Mouse (Mus musculus) lung, postnatal 36 days (tissue): ENCODE measurements around the gene Fgfr2.

Experiments
- DNase-seq: peaks from one replicate; pipeline ENCODE4 v3.0.0; 2022; ENCODE audit warnings: mixed read lengths

Fgfr2 gene

DNA sequence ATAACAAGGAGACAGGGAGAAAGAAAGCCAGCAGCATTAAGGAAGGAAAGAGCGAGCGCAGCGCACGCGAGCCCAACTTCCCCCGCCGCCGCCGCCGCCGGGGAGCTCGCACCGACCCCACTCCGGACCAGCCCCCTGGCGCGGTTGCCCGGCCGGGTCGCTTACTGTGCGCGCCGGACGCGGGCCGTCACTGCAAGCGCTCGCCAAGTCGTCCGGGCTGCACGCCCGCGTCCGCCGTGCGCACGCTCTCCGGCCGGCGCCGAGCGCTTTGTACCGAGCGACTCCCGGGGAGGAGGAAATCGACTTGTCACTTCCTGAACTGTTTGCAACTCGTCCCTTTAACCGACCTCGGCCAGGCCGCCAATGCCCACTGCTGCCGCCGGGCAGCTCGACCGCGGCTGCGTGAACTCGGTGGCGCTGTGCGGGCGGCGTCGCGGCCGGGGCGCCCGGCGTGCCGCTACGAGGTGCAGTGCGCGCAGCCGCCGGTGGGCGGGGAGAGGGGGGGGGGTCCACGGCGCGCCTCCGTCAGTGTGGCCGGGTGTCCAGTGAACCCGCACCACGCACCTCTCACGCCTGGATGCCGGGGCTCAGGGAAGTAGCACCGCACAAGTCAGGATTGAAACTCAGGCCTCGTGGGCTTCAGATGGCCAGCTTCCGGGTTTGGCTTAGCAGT, 309.6 kb downstream of the Fgfr2 start, which contains the start of gene Fam53b:
Fam53b (minus strand) TSS at position 471 of the 673 bp plus-strand sequence.
- peak; percentile 77 for DNase-seq

DNA sequence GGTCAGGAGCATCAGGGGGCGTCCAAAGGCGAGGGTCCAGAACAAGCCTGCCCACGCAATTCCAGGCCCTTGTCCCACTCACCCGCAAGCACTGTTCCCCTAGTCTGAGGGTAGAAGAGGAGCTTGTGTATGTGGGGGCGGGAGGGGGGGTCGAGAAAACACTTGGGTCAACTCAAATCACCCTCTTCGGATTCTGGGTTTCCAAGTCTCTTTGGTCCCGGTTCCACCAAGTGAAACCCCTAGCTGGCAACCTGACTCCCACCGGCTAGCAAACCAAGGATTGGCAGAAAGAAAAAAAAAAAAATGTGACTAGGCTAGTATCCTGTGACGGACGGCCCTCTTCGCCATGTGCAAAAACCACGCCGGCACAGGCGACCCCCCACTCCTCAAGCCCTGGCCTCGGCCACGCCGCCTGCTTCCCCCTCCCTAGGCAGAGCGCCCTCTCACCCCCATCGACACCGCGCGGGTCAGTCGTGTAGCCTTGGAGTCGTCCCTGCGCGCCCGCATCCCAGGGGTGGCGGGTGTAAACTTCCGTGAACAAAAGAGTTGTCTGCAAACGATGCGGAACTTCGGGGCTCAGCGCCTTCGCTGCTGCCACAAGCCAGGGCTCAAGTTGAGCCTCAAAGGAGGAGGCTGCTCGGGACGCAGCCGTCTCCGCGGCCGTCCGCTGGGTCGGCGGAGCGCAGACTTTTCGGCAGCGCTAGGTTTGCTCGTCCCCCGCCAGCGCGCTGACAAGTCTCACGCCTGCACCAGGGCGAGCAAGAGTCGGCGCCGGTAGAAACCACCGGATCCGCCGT, 310.3 kb downstream of the Fgfr2 start:
- DNase-seq, result peak; percentile 66

DNA sequence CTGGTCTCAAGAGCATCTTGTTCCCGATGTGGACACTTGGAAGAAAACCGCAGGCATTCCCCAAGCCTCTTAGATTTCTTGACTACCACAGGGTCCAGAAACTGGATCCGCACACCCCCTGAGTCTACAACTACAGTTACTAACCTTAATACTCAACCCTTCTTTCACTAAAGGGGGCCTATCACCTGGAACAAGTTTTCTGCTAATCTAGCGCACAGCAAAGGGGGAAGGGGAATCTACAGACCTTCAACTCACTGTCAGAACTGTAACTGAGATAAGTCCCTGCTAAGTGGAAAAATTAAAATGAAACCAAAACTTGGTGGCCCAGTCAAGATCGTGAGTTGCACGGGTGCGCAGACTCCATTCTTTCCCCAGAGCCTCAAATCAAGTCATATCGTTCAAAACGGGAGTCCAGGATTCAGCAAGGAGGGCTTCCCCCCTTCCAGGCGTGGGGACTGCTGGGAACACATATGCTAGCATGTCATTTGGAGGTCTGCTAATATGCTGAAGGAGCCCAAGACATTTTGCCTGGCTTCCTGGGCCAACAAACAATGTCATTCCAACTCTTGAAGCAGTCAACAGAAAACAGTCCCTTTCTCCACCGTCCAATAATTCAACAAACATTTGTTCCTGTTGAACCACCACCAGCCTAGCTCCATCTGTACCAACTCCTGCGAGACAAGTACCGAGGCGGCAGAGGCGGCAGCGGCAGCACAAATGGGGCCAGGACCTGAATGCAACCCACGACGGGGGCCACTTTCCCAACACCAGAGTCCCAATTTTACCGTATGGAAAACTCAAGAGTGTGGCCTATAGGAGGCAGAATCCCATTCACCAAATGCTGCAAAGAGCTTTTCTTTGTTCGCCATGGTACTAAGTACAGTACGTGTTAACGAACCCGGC, 311.2 kb downstream of the Fgfr2 start:
- peak; percentile 68 for DNase-seq

- peak; percentile 96 for DNase-seq
Observed at GRCm38 (mm10) chr7:132810879-132811278, 312.3 kb downstream of the Fgfr2 start.

GRCm38 (mm10) chr7:132810368-132810767, 312.8 kb downstream of the Fgfr2 start:
- peak; percentile 66 for DNase-seq

DNA sequence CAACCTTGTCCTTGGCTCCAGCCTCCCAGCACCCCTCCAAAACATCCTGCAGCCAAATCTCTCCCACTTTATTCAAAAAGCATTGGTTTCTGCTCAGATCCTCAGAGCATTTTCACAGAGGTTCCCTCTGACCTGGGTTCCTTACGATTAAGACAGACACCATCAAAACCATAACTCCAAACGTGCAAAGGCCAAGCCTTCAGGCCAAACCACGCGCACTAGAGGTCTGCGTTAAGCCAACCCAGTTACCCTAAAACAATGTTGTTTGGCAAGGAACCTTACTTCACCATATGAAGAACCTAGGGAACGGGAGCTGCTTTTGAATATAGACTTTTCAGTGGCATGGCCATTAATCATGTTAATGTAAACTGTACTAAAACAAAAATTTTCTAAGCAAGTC, 313.4 kb downstream of the Fgfr2 start:
- no peak for DNase-seq

- DNase-seq, result peak; percentile 51
Observed at GRCm38 (mm10) chr7:132808841-132809682, 314.1 kb downstream of the Fgfr2 start.

DNA sequence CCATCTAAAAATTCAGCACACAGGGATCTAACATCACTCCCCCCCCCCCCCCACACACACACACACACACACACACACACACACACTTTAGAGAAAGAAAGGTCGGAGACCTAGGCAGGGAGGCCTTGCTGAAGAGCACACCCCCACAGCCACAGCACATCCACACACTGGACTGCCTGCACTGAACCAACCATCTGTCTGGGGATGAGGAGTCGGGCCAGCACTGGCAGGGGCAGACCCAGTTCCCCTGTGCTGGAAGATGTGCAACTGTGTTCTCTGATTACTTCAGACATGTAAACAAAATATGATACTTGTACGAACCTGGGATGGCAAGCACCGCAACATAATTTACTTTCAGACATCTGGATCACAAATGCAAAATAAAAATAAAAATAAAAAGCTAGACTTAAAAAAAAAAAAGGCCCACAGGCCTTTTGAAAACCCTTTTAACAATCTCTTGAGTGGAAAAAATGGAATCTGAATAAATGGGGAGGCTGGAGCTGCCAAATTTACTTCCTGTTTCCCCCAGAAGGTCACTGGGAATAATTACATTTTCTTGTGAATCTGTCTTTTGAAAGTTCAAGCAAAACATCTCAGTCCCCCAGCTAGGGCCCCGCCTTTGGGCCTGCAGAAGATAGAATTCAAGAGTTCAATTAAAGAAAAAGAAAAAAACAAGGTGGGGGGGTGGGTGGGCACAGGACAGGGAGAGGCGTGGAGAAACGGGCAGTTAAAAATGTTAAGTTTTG, 314.9 kb downstream of the Fgfr2 start:
- no peak for DNase-seq

- peak; percentile 94 for DNase-seq
Observed at GRCm38 (mm10) chr7:132806926-132807857, 316.0 kb downstream of the Fgfr2 start.

DNA sequence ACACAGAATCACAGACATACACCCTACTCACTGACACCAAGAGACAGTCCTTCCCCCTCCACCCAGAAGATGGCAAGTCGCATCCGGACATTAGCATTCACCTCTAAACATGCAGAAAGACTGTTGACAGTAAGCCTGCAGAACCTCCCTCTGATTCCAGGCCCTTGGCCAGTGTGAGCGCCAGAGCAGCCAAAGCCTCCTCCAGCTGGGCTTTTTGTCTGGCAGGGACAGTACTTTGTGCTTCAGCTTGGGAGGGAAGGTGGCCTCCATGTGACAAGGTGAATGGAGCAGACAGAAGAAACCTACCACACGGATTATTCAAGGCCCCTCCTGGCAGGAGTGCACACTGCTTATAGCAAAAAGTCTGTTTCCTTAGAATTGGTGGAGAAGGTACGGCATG, 316.9 kb downstream of the Fgfr2 start:
- DNase-seq, result peak; percentile 57

GRCm38 (mm10) chr7:132804951-132805350, 318.2 kb downstream of the Fgfr2 start:
- no peak for DNase-seq

- DNase-seq, result peak; percentile 39
Observed at GRCm38 (mm10) chr7:132804461-132804860, 318.7 kb downstream of the Fgfr2 start.

DNA sequence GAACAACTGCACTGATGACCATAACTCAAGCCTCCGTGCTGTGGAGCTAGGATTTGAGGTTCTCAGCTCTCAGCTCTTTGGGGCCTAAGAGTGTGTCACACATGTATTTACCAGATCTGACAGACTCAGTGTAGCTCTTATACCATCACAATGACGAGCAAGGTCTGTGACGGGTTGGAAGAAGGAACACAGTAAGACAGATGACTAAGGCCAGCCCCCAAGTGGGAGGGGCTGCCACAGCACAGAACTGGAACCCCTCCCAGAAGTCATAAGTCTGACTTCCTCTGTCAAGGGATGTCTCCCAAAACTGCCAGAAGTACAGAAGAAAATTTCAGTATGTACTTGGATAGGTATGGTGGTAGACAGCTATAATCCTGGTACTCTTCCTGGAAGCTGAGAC, 319.2 kb downstream of the Fgfr2 start:
- peak; percentile 82 for DNase-seq

GRCm38 (mm10) chr7:132803336-132803735, 319.8 kb downstream of the Fgfr2 start:
- no peak for DNase-seq

- peak; percentile 52 for DNase-seq
Observed at GRCm38 (mm10) chr7:132802691-132803090, 320.5 kb downstream of the Fgfr2 start.

DNA sequence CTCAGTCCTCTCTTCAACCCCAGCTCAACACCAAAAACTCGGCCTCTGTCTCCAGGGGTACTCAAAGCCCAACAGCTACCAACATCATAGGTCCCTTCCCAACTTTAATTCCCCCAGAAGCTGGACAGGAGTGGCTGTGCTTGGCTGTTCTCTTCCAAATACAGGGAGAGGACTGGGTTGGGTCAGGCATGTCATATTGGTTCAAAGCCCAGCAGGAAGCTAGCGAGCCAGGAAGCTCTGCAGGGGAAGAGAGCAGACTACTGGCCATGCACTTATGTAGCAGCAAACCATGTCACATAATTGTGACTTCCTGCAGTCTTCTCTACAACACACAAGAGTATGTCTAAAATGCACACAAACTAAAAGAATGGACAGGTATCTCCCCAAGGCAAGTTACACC, 321.1 kb downstream of the Fgfr2 start:
- no peak for DNase-seq

- DNase-seq, result no peak
Observed at GRCm38 (mm10) chr7:132801509-132801908, 321.6 kb downstream of the Fgfr2 start.

DNA sequence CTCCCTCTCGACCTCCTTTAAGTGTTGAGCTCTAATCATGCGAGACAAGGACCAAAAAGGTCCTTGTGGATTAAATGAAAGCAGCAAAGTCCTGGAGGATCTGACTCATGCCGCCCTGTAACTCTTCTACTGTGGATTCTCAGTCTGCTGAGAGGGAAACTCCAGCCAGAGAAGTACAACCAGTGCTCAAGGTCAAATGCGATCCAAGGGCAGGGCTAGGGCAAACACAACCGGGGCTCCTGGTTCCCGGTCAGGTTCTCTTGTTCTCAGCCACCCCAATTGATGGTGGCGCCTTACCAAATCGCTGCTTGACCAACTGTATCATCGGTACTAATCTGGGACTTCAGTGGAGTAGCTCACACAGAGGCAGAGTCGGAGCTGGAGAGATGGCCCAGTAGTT, 322.3 kb downstream of the Fgfr2 start:
- peak; percentile 42 for DNase-seq

DNA sequence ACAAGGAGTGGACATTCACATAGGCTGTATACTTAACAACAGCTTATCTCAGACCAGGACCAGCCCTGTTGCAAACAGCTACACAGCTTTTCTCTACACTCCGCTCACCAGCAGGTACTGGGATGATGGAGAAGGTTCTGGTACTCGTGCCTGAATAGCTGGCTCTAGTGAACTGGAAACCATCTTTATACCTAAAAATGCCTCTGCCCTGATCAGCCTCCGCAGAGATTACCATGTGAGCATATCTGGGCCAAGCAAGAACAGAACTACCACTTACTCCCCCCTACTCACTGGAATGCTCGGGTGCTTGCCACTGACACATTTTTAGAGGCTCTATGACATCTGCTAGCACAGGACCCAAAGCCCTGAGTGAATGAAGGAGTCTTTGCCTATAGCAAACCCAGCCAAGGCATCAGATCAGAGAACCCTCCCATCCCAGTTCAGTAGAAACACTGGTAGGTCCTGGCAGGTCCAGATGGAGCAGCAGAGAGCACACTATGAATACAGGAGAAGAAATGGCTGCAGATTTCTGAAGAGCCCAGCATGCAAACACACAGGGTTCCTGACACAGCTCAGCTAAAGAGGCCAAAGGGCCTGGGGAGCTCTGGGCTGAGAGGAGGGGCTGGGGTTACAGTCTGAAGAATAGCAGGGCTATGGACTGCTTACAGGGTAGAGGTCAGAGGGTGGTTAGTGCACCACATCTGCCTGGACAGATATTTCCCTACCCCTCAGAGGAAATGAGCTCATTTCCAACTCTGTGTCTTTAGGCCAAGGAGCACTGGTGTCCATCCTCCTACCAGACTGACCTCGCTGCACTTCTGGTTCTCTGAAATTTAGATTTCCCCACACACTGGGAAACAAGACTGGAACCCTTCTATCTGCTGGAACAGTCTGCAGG, 323.8 kb downstream of the Fgfr2 start:
- DNase-seq, result peak; percentile 48
